Mouse (Mus musculus) liver, postnatal 0 days (tissue): ENCODE results near the gene Bco1.

Source experiments
- CTCF ChIP-seq: sonication (generic); IDR thresholded peaks from 2 replicates; pipeline ENCODE4 v1.5.1; 2016; ENCODE audit warnings: antibody characterized with exemption, low read depth
- EP300 ChIP-seq: IDR thresholded peaks from 2 replicates; pipeline ENCODE4 v1.6.1; 2016; ENCODE audit warnings: antibody characterized with exemption, low read depth, mild to moderate bottlenecking

DNA sequence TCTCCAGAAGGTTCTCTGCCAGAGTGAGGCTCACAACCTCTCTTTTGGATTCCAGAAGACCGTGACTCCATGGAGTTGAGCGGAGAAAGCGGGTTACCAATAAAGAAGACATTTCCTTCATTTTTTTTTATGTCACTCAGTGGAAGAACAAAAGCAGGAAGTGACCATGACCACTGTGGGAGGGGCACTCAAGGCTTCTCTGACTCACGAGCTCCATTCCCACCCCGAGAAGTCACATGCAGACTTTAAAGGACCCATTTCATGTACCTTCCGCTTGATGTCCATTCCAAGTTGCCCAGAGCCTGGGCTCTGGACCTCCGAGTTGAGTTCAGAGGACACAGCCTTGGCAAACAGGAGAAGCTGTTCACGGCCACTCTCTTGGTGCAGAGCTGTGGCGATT lies 44.9 kb upstream of the Bco1 start:
- no peak for TF ChIP-seq CTCF
- no peak for TF ChIP-seq EP300
